Mouse (Mus musculus) heart, adult 2 months (tissue): ENCODE data around the gene Gm4858. TPM values are rescaled to one million over a fixed set of nuclear protein-coding genes. Genes with fewer than 3 reads are reported as not detected.
"Not testable (repeated sequence)": the region's sequence is repeated elsewhere in the genome, so short reads cannot be mapped to it uniquely, and the experiment has no call there.

Source experiments
- DNase-seq, 2 experiments: peaks; one replicate each; pipeline ENCODE4 v3.0.0; 2021
- H3K27ac ChIP-seq: fragments of 200-600 bp; 2 replicates; pipeline ENCODE4 v1.8.1; 2022
- H3K27me3 ChIP-seq: fragments of 200-500 bp; 2 replicates; pipeline ENCODE4 v1.6.1; 2012; ENCODE audit warnings: mild to moderate bottlenecking, low read length, inconsistent platforms, mixed read lengths; ENCODE audit not compliant: control insufficient read depth, insufficient read depth
- H3K36me3 ChIP-seq: fragments of 200-500 bp; 2 replicates; pipeline ENCODE4 v1.6.1; 2012; ENCODE audit warnings: low read length, inconsistent platforms; ENCODE audit not compliant: control insufficient read depth, insufficient read depth
- H3K4me1 ChIP-seq: fragments of 200-500 bp; 2 replicates; pipeline ENCODE4 v1.6.1; 2011; ENCODE audit warnings: low read length; ENCODE audit not compliant: control insufficient read depth, insufficient read depth
- H3K4me3 ChIP-seq: fragments of 200-600 bp; 2 replicates; pipeline ENCODE4 v1.8.1; 2022
- H3K79me2 ChIP-seq: fragments of 200-500 bp; replicated peaks from 2 replicates; pipeline ENCODE4 v1.6.1; 2012; ENCODE audit warnings: mild to moderate bottlenecking, inconsistent platforms, low read length, moderate library complexity, mixed read lengths; ENCODE audit not compliant: control insufficient read depth, insufficient read depth
- H3K9ac ChIP-seq: fragments of 200-500 bp; 2 replicates; pipeline ENCODE4 v1.6.1; 2012; ENCODE audit warnings: low read depth, mild to moderate bottlenecking, control low read depth, inconsistent platforms, low read length, mixed read lengths
- CTCF ChIP-seq: fragments of 200-600 bp; IDR thresholded peaks from 2 replicates; pipeline ENCODE4 v1.8.1; 2022; ENCODE audit warnings: antibody characterized with exemption, mild to moderate bottlenecking, moderate library complexity
- EP300 ChIP-seq: fragments of 200-500 bp; IDR thresholded peaks from 2 replicates; pipeline ENCODE4 v1.6.1; 2011; ENCODE audit warnings: low read depth, low read length, control low read depth; ENCODE audit not compliant: insufficient read depth
- POLR2A ChIP-seq: fragments of 200-500 bp; IDR thresholded peaks from 2 replicates; pipeline ENCODE4 v1.6.1; 2011; ENCODE audit warnings: mild to moderate bottlenecking, low read depth, low read length, control low read depth; ENCODE audit not compliant: insufficient read depth
- WGBS: fragments of 180-500 bp; shearing (Covaris S2); methylation state at CpG from one replicate; pipeline ENCODE4 v1.1.7; 2018; 5-methylcytosine and 5-hydroxymethylcytosine counted together
- intact Hi-C: fragments of 180-260 bp; cut with DNase I; formaldehyde crosslinking; loops from one replicate; pipeline ENCODE4 v1.15.1; 2025
- polyA plus RNA-seq: library from polyadenylated mRNA; depleted of rRNA; stranded (reverse); fragments of >200 nt; gene quantifications from 2 replicates; pipeline ENCODE4 v1.2.3, GENCODE M21; 2012
- total RNA-seq, 2 experiments: library from RNA; stranded (reverse); gene quantifications; 2 replicates each; pipeline ENCODE4 v1.2.3; 2021

Gene Gm4858
- total and polyA plus RNA-seq, 3 experiments: not detected

DNA sequence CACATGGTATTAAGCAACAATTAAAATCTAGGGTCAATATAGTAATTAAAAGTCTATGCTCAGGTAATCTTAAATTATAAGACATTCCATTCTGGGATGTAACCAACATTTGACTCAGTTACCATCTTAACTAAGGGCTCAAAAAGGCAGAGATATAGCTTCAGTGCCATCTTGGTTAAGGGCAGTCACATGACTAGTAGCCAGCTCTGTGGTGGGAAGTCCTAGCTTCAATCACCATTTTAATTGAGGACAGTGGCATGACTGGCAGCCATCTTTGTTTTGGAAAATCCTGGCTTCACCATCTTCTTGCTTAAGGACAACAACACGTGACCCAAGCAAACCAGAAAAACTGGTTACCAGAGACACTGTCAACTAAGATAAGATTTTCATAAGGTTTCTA is 18.4 kb upstream of the Gm4858 start:
- Histone ChIP-seq H3K4me3 (no peak overlapping the region), H3K27me3 (no peaks in the 10 kb centered on the region), H3K4me1 (no peaks in the 10 kb centered on the region), H3K79me2 (no peaks in the 10 kb centered on the region), H3K27ac (no peak overlapping the region), H3K9ac (no peak overlapping the region), H3K36me3 (no peaks in the 10 kb centered on the region)
- WGBS: 78% methylated on average over 1 of the region's 1 CpGs
- intact Hi-C loops: no loop called here
- DNase-seq: no peak
- no peak for TF ChIP-seq EP300
- no peak for TF ChIP-seq CTCF
- no peak for TF ChIP-seq POLR2A

DNA sequence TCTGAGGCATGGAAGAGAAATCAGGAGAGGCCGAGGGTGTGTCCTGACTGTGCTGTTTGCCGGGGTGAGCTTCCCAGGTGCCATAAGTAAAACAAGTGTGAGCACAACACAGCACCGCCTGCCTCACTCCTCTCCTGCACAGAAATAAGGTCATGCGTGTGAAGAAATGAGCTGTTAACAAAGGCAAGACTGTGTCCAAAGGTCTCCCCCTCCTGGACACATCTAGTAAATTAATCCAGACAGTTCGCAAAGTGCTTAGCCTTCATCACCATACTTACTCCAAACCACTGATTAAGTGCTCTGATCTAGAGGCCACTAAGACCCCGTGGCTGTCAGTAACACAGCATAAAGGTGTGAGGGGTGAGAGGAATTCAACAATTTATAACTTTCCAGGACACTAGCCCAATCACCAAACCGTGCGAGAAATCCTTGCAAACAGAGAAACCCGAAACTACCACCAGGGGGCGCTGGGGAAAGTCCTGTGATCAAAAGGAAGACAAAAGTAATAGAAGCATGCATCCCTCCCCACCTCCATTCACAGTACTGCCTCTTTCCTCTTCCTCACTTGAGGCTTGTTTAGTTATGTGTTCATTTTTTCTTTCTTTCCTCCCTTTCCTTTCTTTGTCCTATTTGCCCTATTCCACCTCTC is 15.7 kb upstream of the Gm4858 start:
- Histone ChIP-seq H3K27ac (no peak overlapping the region), H3K4me1 (no peaks in the 10 kb centered on the region), H3K4me3 (no peak overlapping the region), H3K9ac (no peak overlapping the region), H3K27me3 (no peaks in the 10 kb centered on the region), H3K79me2 (no peaks in the 10 kb centered on the region), H3K36me3 (no peaks in the 10 kb centered on the region)
- DNase-seq: no peak
- intact Hi-C loops: no loop called here
- TF ChIP-seq POLR2A: no peak
- no peak for TF ChIP-seq EP300
- TF ChIP-seq CTCF: peak; percentile 52
- 53% methylated on average over 10 of the region's 10 CpGs for WGBS

- no peak overlapping the region for H3K9ac ChIP-seq
- no peak for DNase-seq
- intact Hi-C loops: no loop called here
- H3K27ac ChIP-seq: no peak overlapping the region
- H3K4me3 ChIP-seq: no peak overlapping the region
- no peak for TF ChIP-seq CTCF
- TF ChIP-seq POLR2A: no peak
- no peak for TF ChIP-seq EP300
- H3K36me3 ChIP-seq: no peaks in the 10 kb centered on the region
- H3K79me2 ChIP-seq: no peaks in the 10 kb centered on the region
- H3K4me1 ChIP-seq: no peaks in the 10 kb centered on the region
- 74% methylated on average over 2 of the region's 2 CpGs for WGBS
- no peaks in the 10 kb centered on the region for H3K27me3 ChIP-seq
These were observed 18.0 kb downstream of the Gm4858 start for GRCm38 (mm10) chr3:93086631-93087030.

DNA sequence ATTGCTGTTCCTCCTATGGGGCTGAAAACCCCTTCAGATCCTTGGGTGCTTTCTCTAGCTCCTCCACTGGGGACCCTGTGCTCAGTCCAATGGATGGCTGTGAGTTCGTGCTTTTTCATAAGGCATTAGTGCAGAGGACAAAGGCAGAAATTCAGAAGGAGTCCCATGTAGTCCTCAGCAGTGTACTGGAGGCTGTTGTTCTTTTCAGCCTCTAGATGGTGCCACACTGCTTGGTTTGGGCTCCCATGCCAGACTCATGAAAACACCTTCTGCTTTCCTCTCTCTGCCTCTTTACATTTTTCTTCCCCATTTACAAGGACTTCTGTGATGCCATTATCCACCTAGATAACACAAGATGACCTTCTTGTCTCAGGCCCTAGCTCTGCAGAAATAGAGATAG is 25.0 kb downstream of the Gm4858 start:
- DNase-seq, H3K27ac ChIP-seq, intact Hi-C loops, H3K79me2 ChIP-seq, H3K4me1 ChIP-seq, H3K9ac ChIP-seq, H3K27me3 ChIP-seq, H3K36me3 ChIP-seq, H3K4me3 ChIP-seq: not testable (repeated sequence)
- WGBS: 39% methylated on average over 1 of the region's 1 CpGs
- peak; percentile 38 for TF ChIP-seq CTCF

DNA sequence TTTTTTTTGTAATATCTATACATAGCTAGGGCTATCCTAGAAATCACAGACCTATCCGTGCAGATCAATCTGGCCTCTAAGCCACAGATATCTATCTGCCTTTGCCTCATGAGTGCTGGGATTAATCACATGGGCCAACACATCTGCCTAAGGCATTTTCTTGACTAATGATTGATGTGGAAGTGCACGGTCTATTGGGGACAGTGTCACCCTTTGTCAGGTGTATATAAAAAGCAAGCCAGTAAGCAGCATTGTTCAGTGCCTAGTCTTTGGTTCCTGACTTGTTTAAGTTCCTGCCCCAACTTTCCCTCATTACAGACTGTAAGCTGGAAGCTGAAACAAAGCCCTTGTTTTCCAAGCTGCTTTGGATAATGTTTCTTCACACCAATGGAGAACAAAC is 27.8 kb downstream of the Gm4858 start:
- Histone ChIP-seq H3K9ac (no peak overlapping the region), H3K4me3 (no peak overlapping the region), H3K27me3 (no peaks in the 10 kb centered on the region), H3K36me3 (no peaks in the 10 kb centered on the region), H3K79me2 (no peaks in the 10 kb centered on the region), H3K27ac (no peak overlapping the region), H3K4me1 (no peaks in the 10 kb centered on the region)
- no peak for DNase-seq
- TF ChIP-seq CTCF: no peak
- no peak for TF ChIP-seq POLR2A
- TF ChIP-seq EP300: no peak
- 82% methylated on average over 2 of the region's 2 CpGs for WGBS
- intact Hi-C loops: no loop called here

GRCm38 (mm10) chr3:93111668-93112067 is 43.0 kb downstream of the Gm4858 start:
- DNase-seq: no peak
- TF ChIP-seq CTCF (peak; percentile 43), EP300 (no peak), POLR2A (no peak)
- intact Hi-C loops: no loop called here
- WGBS: 35% methylated on average over 5 of the region's 5 CpGs
- Histone ChIP-seq H3K79me2 (no peaks in the 10 kb centered on the region), H3K9ac (no peak overlapping the region), H3K4me1 (no peaks in the 10 kb centered on the region), H3K27me3 (no peaks in the 10 kb centered on the region), H3K27ac (no peak overlapping the region), H3K36me3 (no peaks in the 10 kb centered on the region), H3K4me3 (no peak overlapping the region)

DNA sequence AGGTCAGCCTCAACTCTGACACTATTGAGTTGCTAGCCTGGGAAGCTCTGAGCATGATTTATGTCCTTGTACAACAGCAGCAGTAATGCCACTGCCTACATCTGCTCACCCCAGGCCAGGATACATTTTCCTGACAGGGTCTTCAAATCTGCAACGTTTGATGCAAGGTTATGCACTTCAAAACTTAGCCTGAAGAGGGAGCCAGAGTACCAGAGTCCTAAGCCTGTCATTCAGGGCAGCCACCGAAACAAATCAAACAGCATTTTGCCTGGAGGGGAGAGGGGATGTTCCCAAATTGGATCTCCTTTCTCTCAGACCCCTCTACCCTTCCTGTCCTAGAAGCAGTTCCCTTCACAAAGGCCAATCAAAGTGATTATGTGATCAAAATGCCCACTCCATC is 45.9 kb downstream of the Gm4858 start:
- no peak for TF ChIP-seq EP300
- TF ChIP-seq CTCF: peak; percentile 65

More for the DNA sequence above, 45.9 kb downstream of the Gm4858 start:
- no peak overlapping the region for H3K9ac ChIP-seq
- H3K27ac ChIP-seq: no peak overlapping the region
- DNase-seq: no peak
- no peaks in the 10 kb centered on the region for H3K36me3 ChIP-seq
- H3K27me3 ChIP-seq: no peaks in the 10 kb centered on the region
- H3K79me2 ChIP-seq: no peaks in the 10 kb centered on the region
- intact Hi-C loops: no loop called here
- no peak overlapping the region for H3K4me3 ChIP-seq
- 1% methylated on average over 2 of the region's 2 CpGs for WGBS
- H3K4me1 ChIP-seq: no peaks in the 10 kb centered on the region
